Mouse (Mus musculus) c-Kit-negative CD71-positive TER-119-positive erythroid progenitor cells, embryonic 14.5 days (primary cell): ENCODE results near the gene Relb.

Experiments
- DNase-seq: peaks from one replicate; pipeline ENCODE4 v3.0.0-alpha.2; 2013; ENCODE audit warnings: low read depth, low spot score

Relb gene

DNA sequence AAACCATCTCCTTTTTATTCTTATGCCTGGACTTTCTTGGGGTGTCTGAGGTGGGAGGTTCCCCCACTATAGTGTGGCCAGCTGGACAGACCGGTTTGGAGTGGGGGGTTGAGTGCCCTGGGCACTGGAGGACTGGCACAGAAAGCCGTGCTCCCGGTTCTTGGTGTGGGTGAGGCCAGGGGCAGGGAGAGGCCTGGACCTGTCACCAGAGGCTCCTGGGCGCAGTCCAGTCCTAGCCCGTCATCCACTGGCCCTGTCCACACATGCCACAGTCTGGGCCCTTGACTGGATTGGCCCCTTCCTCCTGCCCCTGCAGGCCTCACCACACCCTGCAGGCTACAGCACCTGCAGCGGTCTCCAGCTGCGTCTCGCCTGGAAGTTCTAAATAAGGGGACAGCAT is 48.6 kb downstream of the Relb start:
- DNase-seq: no peak

GRCm38 (mm10) chr7:19579751-19580150 is 49.5 kb downstream of the Relb start:
- no peak for DNase-seq

DNA sequence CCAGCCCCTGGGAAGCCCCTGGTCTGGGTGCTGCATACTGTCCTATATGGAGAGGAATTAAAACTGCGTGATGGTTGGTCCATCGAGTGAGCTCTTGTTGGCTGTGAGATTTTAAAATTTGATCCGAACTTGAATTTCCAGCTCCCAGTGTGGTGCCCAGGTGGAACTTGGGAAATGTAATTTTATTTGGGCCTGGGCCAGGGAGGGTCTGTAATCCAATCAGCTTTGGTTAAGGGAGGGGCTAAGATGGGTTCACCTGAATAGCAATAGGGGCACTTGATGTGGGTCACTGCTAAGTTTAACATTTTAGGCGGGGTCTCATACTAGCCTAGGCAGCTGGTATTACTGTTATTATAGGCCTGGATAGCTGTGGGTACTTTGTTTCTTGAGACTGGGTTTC is 50.8 kb downstream of the Relb start:
- no peak for DNase-seq

DNA sequence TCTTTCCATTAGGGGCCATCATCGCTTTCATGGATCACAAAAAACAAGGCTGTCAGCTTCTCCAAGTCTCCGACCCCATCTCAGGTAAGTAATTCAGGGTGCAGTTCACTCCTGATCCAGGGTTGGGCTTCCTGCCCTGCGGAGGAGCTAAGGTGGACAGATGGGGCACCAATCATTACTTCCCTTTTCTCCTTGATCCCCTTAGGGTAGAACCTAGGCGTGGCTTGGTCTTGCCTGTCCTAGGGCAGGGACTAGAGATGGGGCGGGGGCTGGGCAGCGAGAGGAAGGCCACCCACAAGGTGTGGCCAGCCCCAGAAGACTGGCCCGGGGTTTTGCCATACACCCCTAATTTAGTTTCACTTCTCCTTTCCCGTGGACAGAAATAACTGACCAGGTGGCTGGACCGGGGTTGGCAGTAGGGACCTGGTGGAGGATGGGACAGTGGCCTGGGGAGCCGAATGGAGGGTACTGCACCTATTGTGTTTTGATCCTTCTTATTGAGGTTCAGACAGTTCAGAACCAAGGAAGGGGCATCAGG is 51.3 kb downstream of the Relb start:
- DNase-seq: no peak

- DNase-seq: no peak
Measured at GRCm38 (mm10) chr7:19577141-19577852, 51.9 kb downstream of the Relb start, which contains the start of the genes Zfp296 and Gemin7. Gene Zfp296 (plus strand): TSS chr7:19577287. Gene Gemin7 (minus strand): TSS chr7:19577595.

DNA sequence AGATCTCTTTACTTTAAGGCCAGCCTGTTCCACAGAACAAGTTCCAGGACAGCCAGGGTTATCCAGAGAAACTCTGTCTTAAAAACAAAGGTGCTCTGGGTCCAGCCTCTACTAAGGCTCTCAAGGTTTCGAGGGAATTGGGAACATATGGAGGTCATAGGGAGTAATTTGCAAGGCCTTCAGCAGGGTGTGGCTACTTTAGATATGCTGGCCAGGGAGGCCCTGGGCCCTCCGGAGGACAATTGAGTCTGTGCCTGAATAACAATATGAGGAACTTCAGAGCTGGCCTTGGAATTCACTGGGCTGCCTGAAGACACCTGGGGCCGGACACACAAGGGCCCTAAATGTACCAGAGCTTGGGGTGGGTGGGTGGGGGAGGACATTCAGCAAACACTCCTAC is 53.7 kb downstream of the Relb start:
- no peak for DNase-seq

GRCm38 (mm10) chr7:19573776-19574140 is 55.5 kb downstream of the Relb start:
- no peak for DNase-seq

DNA sequence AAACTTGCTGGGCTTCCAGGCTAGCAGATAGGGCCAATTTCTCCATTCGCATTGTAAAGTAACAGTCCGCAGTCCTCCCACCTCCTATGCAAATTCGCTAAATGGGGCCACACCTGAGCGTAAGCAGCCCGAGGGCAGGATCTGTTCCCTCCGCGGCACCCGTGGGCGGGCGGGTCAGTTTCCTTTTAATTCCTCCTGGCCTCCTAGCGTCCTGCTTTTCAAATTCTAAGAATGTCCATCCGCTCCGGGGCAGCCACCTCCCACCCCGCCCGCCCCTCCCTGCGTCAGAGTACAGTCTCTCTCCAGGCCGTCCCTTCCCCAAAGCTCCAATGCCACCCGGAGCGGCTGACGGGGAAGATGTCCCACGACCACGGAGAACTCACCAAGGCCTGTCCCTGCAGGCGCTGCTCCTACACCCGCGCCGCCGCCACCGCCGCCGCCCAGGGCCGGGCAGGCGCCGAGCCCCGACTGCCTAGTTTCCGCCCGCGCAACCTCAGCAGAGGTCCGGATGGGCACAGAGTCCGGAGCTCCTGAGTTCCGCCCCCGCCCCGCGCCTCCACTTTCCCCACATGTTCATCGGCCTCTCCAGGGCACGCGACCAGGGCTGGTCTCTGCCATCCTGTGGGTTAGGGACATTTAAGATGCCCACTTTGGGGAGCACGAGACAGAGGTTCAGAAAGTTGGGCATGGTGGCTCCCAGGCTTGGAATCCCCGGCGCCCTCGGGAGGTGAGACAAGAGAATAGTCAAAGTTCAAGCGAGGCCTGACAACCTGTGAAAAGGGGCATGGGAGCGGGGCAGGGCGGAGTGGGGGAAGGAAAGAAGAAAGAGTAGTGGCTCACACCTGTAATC is 56.1 kb downstream of the Relb start:
- peak; percentile 74 for DNase-seq

DNA sequence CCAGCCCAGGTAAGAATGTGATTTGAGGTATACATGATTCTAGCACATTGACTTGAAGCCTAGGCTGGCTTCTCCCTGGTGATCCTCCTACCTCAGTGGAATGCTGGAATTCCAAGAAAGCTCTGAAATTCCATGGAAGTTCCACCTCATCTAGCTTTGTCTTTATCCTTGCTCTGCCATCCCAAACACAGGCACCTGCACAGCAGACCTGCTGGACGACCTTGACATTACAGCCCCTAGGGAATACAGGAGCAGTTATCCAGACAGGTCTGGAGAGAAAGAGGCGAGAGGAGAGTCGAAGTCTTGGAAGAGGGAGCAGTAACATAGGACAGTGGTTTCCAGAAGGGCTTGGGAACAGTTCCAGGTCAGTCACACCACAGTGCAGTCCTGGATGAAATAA is 59.6 kb downstream of the Relb start:
- no peak for DNase-seq

DNA sequence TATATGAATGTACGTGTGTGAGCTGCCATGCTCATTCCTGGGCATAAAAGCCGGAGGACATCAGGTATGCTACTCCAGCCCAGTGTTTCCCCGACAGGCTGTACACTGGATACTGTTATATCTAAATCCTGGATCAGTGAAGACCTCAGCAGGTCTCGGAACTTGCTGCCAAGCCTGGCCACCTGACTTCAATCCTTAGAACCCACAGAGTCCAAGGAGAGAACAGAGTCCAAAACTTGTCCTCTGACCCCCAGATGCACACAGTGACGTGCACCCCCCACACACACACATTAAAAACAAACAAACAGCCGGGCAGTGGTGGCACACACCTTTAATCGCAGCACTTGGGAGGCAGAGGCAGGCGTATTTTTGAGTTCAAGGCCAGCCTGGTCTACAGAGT is 61.8 kb downstream of the Relb start:
- DNase-seq: no peak

DNA sequence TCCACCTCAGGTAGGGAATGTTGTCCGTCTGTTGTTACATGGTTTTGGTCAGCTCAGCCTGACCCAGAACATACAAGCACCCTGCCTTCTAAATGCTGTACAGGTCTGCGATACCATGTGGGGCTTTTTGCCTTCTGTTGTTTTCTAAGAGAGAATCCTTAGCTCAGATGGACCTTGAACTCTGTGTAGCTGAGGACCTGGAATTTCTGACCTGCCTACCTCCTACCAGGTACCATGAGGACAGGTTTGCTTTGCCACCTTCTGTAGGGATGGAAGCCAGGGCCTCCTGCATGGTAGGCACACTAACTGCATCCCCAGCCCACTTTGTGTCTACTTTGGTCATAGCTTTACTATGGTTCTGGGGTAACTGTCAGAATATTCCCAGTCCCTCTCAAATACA is 63.4 kb downstream of the Relb start:
- DNase-seq: no peak

DNA sequence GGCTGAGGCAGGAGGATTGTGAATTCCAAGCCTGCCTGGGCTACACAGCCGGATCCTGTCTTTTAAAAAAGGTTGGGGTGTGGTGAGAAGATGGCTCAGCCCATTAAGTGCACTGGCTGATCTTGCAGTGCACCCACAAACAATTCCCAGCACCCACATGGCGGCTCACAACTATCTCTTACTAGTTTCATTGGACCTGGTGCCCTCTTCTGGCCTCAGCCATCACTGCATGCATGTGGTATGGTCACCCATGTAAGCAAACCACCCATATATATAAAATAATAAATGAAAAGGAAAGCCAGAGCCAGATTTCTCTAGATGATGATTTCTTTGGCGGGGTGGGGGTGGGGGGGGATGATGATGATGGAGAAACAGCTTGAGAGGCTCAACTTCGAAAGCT is 64.8 kb downstream of the Relb start:
- no peak for DNase-seq

DNA sequence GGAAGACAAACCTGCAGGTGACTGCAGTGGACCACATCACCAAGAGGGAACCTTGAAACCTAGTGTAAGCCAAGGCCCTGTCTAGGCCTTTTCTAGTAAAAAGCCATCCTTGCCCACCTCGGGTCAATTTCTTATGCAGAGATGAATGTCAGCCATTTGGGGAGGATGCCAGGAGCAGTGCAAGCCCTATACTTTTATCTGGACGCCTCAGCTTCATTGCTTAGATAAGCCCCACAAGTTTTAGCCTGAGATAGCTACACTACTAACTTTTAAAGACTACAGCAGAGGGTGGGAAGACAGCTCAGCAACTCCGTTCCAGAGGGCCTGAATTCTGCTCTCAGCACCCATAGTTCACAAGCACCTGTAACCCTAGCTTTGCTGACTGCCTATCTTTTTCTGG is 65.4 kb downstream of the Relb start:
- peak; percentile 65 for DNase-seq

DNA sequence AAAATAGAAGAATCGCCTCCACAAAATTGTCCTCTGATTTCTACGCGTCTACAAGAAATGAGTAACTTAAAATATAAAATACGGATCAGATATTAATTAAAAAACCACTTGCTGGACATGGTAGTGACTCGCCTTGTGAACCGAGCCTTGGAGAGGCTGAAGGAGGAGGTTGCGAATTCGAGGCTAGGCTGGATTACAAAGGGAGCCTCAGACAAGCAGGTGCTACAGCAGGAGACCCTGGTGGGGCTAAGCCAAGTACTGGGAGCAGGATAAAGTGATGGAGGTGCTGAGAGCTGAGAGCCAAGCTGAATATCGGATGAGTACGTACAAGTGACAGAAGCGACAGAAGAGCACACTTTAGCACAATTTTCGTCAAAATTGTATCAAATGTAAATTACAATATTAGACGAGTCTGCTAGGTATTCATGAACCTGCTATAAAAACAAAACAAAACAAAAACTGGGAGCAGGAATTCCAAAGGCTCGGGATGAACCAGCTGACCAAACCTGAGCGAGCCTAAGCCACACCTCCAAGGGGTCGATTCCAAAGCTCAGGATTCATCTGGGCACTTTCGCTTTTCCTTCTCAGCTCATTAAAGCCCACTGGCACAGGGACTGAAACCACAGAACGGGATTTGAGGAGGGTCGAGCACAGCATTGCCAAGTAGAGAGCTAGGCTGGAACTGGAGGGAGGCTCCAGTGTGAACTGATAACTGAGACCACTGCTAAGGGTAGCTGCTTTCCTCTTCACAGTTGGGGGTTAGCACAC is 66.4 kb downstream of the Relb start, which contains the start of gene Ppp1r37:
Gene Ppp1r37, minus strand, starts transcription at position 434 of the 768 bp plus-strand sequence.
- DNase-seq: no peak

GRCm38 (mm10) chr7:19561765-19562642 is 67.2 kb downstream of the Relb start:
- DNase-seq: peak; percentile 89

DNA sequence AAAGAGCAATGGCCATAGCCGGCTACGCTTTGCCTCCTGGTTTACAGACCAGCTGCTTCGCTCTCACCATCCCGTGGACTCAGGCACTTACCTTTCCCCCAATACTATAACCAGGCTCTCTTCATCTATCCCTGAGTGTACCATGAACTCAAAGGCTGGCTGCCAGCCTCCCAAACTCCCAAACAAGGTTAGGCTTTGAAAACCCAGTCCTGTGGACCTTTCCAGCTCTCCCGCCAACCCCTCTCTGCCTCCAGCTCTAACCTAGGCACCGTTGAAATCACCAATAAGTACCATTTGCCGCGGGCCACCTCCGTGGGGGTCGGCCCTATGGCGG is 67.8 kb downstream of the Relb start:
- DNase-seq: no peak

GRCm38 (mm10) chr7:19560491-19561260 is 68.6 kb downstream of the Relb start:
- DNase-seq: no peak

GRCm38 (mm10) chr7:19558965-19559364 is 70.3 kb downstream of the Relb start:
- DNase-seq: no peak

DNA sequence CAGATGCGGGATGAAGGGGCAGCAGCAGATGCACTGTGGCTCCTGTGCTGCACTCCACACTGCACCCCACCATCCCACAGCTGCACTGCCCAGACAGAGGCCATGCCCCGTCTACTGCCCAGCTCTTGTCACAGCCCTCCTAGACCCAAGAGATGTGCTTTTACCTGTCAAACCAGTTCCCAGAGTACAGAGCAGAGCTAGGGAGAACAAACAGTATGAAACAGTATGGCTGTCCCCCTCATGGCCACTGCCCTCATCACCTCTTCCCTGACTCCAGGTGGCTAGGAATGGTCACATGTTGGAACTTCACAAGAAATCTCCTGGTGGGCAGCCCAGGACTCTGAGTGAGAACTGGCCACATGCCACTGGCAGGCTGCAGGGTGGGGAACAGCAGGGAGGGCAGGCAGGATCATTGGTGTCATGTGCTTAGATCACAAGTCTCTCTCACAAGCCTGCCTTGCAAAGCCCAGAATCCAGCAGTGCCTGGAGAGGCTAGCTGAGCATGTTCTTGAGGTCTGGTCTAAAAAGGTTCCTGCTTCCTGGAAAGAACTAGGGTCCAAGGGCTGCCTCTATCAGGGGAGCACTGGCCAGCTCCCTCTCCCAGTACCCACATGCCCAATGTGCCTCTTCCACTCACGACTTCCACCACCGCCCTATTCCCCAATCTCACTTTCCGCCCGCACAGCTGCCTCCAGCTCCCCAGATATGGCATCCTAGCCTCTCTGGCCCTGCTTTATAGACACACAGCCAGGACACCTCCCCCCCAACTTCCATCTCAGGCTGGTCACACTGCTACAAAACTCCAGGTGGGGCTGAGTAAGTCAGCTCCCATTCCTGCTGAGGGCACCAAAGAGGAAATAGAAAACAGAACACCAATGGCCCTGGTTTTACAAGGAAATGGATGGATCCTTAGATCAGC is 71.0 kb downstream of the Relb start:
- no peak for DNase-seq
